Mouse (Mus musculus): ENCODE results near the gene Ndufa9. TPM values are rescaled to one million over a fixed set of nuclear protein-coding genes. Genes with fewer than 3 reads are reported as not detected.

Ndufa9 gene
- 51.7 and 53.5 TPM in 2 replicates for polyA plus RNA-seq (2012; rRNA removed)

GRCm38 (mm10) chr6:126848712-126849704 is at the start of gene Ndufa9:
Ndufa9 (minus strand) TSS chr6:126849136.

GRCm38 (mm10) chr6:126852881-126853280 is 3.9 kb upstream of the Ndufa9 start, which contains the start of gene Akap3:
Akap3 (plus strand) TSS chr6:126853098.

Other genes with a start within 250 kb of the Ndufa9 start
- gene Kcna1, start 202.8 kb downstream of the Ndufa9 start, polyA plus RNA-seq (2012; rRNA removed): 0.23 and 0.82 TPM in 2 replicates
- 0.48 and 0.94 TPM in 2 replicates for gene Kcna6, start 108.5 kb downstream of the Ndufa9 start, polyA plus RNA-seq (2012; rRNA removed)
- 0.03 TPM in 1 of 2 replicates, not detected in the other for gene Akap3, start 4.0 kb upstream of the Ndufa9 start, polyA plus RNA-seq (2012; rRNA removed)
- 0.12 TPM in 1 of 2 replicates, not detected in the other for gene Dyrk4, start 72.7 kb upstream of the Ndufa9 start, polyA plus RNA-seq (2012; rRNA removed)
- 0.89 and 0.94 TPM in 2 replicates for gene Rad51ap1, start 90.5 kb upstream of the Ndufa9 start, polyA plus RNA-seq (2012; rRNA removed)
- gene D6Wsu163e, start 90.8 kb upstream of the Ndufa9 start, polyA plus RNA-seq (2012; rRNA removed): 0.53 and 1.1 TPM in 2 replicates
- gene Fgf6, start 166.4 kb upstream of the Ndufa9 start, polyA plus RNA-seq (2012; rRNA removed): 0.01 TPM in 1 of 2 replicates, not detected in the other
- gene Fgf23, start 223.8 kb upstream of the Ndufa9 start, polyA plus RNA-seq (2012; rRNA removed): not detected in 2 replicates

Measured in stomach, adult 2 months (tissue).